Mouse (Mus musculus): ENCODE results near the gene Miip. TPM values are rescaled to one million over a fixed set of nuclear protein-coding genes. Genes with fewer than 3 reads are reported as not detected.

The Miip gene
- polyA plus RNA-seq, 1 experiment from 2014 or later, result 28.6 TPM

DNA sequence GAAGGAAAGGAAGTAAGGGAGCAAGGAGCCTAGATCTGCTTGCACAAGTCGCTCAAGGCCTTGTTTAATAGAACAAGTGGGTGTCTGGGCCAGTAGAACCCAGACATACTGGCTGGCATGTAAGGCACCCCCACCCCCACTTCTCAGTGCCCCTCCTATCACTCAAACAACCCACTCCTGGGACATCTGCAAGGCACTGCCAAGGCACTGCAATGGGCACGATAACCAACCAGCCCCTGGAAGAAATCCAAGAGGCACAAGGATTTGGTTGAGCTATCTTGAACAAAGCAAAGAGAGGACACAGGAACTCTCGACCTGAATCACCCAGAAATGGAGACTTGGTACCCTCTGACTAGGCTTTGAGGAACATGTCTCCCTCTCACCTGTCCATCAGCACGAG lies 19.6 kb upstream of the Miip start:
- ATAC-seq, result no peak
- Histone ChIP-seq H3K27me3 (replicated peaks; ENCODE audit: insufficient read depth, low read length) (no peaks in the 10 kb centered on the region), H3K9me3 (ENCODE audit: low read length) (no peaks in the 10 kb centered on the region), H3K4me2 (replicated peaks; ENCODE audit: low read depth, low read length) (no peak overlapping the region), H3K9ac (replicated peaks; ENCODE audit: low read depth) (no peak overlapping the region), H3K4me1 (ENCODE audit: insufficient read depth, low read depth, low read length) (no peaks in the 10 kb centered on the region), H3K4me3 (ENCODE audit: low read depth, low read length) (no peak overlapping the region), H3K27ac (ENCODE audit: low read length) (no peak overlapping the region), H3K36me3 (ENCODE audit: insufficient read depth, low read length) (peaks cover 36% of the 10 kb centered on the region)
- TF ChIP-seq EP300 (IDR thresholded peaks at IDR 0.05) (no peak), CTCF (IDR thresholded peaks at IDR 0.05) (no peak)
- no peak for DNase-seq (ENCODE audit: low spot score)
- WGBS, result 83% methylated on average over 4 of the region's 4 CpGs

GRCm38 (mm10) chr4:147887277-147887676 lies 18.7 kb upstream of the Miip start:
- Histone ChIP-seq H3K9me3 (ENCODE audit: low read length) (no peaks in the 10 kb centered on the region), H3K4me2 (replicated peaks; ENCODE audit: low read depth, low read length) (no peak overlapping the region), H3K27me3 (replicated peaks; ENCODE audit: insufficient read depth, low read length) (no peaks in the 10 kb centered on the region), H3K36me3 (ENCODE audit: insufficient read depth, low read length) (peaks cover 44% of the 10 kb centered on the region), H3K4me1 (ENCODE audit: insufficient read depth, low read depth, low read length) (no peaks in the 10 kb centered on the region), H3K4me3 (ENCODE audit: low read depth, low read length) (no peak overlapping the region), H3K27ac (ENCODE audit: low read length) (no peak overlapping the region), H3K9ac (replicated peaks; ENCODE audit: low read depth) (no peak overlapping the region)
- no peak for ATAC-seq
- WGBS, result 88% methylated on average over 7 of the region's 7 CpGs
- DNase-seq (ENCODE audit: low spot score), result no peak
- TF ChIP-seq EP300 (IDR thresholded peaks at IDR 0.05), result no peak
- no peak for TF ChIP-seq CTCF (IDR thresholded peaks at IDR 0.05)

DNA sequence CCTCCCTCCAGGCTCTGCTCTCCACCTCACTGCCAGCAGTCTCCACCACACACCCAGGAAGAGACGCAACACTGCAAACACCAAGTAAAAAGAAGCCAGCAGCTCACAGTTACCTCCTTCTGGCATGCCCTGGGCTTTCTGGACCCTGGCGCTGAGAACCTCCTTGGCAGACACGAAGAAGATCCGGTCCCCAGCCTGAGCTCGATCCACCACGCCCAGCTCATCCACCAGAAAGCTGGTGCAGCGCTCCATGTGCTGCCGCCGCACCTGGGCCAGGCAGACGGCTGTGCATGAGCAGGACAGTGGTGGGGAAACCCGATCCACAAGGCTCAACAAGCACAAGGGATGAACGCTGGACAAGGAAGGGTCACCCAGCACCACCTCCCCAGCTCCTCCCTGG lies 17.5 kb upstream of the Miip start:
- WGBS, result 95% methylated on average over 11 of the region's 12 CpGs
- ATAC-seq (no peak), DNase-seq (ENCODE audit: low spot score) (no peak)
- Histone ChIP-seq H3K27me3 (replicated peaks; ENCODE audit: insufficient read depth, low read length) (no peaks in the 10 kb centered on the region), H3K36me3 (ENCODE audit: insufficient read depth, low read length) (peaks cover 55% of the 10 kb centered on the region), H3K9me3 (ENCODE audit: low read length) (no peaks in the 10 kb centered on the region), H3K9ac (replicated peaks; ENCODE audit: low read depth) (no peak overlapping the region), H3K4me2 (replicated peaks; ENCODE audit: low read depth, low read length) (no peak overlapping the region), H3K27ac (ENCODE audit: low read length) (no peak overlapping the region), H3K4me3 (ENCODE audit: low read depth, low read length) (no peak overlapping the region), H3K4me1 (ENCODE audit: insufficient read depth, low read depth, low read length) (no peaks in the 10 kb centered on the region)
- TF ChIP-seq CTCF (IDR thresholded peaks at IDR 0.05) (no peak), EP300 (IDR thresholded peaks at IDR 0.05) (no peak)

DNA sequence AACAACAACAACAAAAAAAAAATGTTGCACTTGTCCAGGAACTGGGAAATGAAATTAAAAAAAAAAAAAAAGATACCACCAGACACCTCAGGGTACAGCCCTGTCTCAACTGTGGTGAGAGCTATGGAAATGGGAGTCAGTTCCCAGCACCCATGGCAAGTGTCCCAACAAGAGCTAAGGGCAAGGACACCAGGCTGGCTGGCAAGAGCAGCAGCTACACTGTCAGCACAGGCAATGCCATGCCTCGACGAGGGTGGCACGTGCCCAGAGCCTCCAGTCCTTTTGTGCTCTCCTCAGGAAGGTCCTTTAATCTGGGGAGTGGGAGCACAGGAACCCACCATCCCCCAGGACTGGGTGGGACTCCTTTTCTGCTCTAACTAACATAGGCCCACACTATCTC lies 15.5 kb upstream of the Miip start:
- Histone ChIP-seq H3K27ac (ENCODE audit: low read length) (no peak overlapping the region), H3K27me3 (replicated peaks; ENCODE audit: insufficient read depth, low read length) (no peaks in the 10 kb centered on the region), H3K9me3 (ENCODE audit: low read length) (no peaks in the 10 kb centered on the region), H3K36me3 (ENCODE audit: insufficient read depth, low read length) (peaks cover 51% of the 10 kb centered on the region), H3K4me2 (replicated peaks; ENCODE audit: low read depth, low read length) (no peak overlapping the region), H3K9ac (replicated peaks; ENCODE audit: low read depth) (no peak overlapping the region), H3K4me3 (ENCODE audit: low read depth, low read length) (no peak overlapping the region), H3K4me1 (ENCODE audit: insufficient read depth, low read depth, low read length) (no peaks in the 10 kb centered on the region)
- 87% methylated on average over 3 of the region's 3 CpGs for WGBS
- TF ChIP-seq EP300 (IDR thresholded peaks at IDR 0.05) (no peak), CTCF (IDR thresholded peaks at IDR 0.05) (no peak)
- ATAC-seq (no peak), DNase-seq (ENCODE audit: low spot score) (no peak)

GRCm38 (mm10) chr4:147883041-147883440 lies 14.4 kb upstream of the Miip start:
- ATAC-seq (no peak), DNase-seq (ENCODE audit: low spot score) (no peak)
- Histone ChIP-seq H3K4me1 (ENCODE audit: insufficient read depth, low read depth, low read length) (no peaks in the 10 kb centered on the region), H3K27me3 (replicated peaks; ENCODE audit: insufficient read depth, low read length) (no peaks in the 10 kb centered on the region), H3K9ac (replicated peaks; ENCODE audit: low read depth) (no peak overlapping the region), H3K36me3 (ENCODE audit: insufficient read depth, low read length) (peaks cover 50% of the 10 kb centered on the region), H3K27ac (ENCODE audit: low read length) (no peak overlapping the region), H3K4me3 (ENCODE audit: low read depth, low read length) (no peak overlapping the region), H3K9me3 (ENCODE audit: low read length) (no peaks in the 10 kb centered on the region), H3K4me2 (replicated peaks; ENCODE audit: low read depth, low read length) (no peak overlapping the region)
- WGBS, result 77% methylated on average over 6 of the region's 6 CpGs
- TF ChIP-seq CTCF (IDR thresholded peaks at IDR 0.05) (no peak), EP300 (IDR thresholded peaks at IDR 0.05) (no peak)

DNA sequence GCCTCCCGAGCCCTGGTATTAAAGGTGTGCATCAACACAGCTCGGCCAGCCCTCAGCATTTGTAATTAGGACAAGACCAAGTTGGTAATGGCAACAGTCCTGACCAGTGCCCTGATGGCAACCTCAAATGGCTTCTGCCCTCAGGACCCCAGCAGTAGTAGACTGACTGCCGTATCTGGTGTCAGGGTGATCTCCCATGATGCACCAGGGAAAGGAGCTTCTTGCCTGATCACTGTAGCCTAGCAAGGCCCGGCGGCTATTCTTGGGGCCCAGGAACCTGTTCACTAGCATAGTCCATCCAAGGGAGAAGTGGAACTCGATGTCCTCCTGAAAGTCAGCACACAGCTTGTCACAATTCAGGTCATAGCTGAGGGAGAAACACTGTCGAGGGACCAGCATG lies 13.2 kb upstream of the Miip start:
- peaks cover 48% of the 10 kb centered on the region for H3K36me3 ChIP-seq (ENCODE audit: insufficient read depth, low read length)
- H3K9ac ChIP-seq (replicated peaks; ENCODE audit: low read depth), result no peak overlapping the region
- no peaks in the 10 kb centered on the region for H3K4me1 ChIP-seq (ENCODE audit: insufficient read depth, low read depth, low read length)
- no peak overlapping the region for H3K4me2 ChIP-seq (replicated peaks; ENCODE audit: low read depth, low read length)
- DNase-seq (ENCODE audit: low spot score) (no peak), ATAC-seq (no peak)
- 91% methylated on average over 7 of the region's 7 CpGs for WGBS
- H3K27ac ChIP-seq (ENCODE audit: low read length), result no peak overlapping the region
- TF ChIP-seq EP300 (IDR thresholded peaks at IDR 0.05) (no peak), CTCF (IDR thresholded peaks at IDR 0.05) (no peak)
- no peak overlapping the region for H3K4me3 ChIP-seq (ENCODE audit: low read depth, low read length)
- no peaks in the 10 kb centered on the region for H3K9me3 ChIP-seq (ENCODE audit: low read length)
- H3K27me3 ChIP-seq (replicated peaks; ENCODE audit: insufficient read depth, low read length), result no peaks in the 10 kb centered on the region

DNA sequence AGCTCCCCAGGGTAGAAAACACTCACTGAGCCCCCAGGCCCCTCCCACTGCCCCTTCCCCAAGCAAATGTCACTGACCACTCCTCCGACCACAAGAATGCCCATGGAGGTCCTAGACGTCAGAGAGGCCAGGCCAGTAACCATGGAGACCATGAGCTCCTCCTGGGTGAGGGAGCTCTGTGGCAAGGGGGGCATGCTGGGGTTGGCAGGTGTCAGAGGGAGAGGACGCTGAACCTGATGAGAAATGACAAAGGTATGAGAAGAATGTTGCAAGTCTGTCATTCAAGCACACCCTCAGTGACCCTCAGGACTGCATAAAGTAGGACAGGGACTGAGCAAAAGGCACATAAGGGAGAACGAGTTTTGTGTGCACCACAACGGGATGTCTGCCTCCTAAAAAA lies 11.2 kb upstream of the Miip start:
- Histone ChIP-seq H3K9me3 (ENCODE audit: low read length) (no peaks in the 10 kb centered on the region), H3K4me2 (replicated peaks; ENCODE audit: low read depth, low read length) (no peak overlapping the region), H3K9ac (replicated peaks; ENCODE audit: low read depth) (no peak overlapping the region), H3K4me1 (ENCODE audit: insufficient read depth, low read depth, low read length) (no peaks in the 10 kb centered on the region), H3K36me3 (ENCODE audit: insufficient read depth, low read length) (peaks cover 49% of the 10 kb centered on the region), H3K27me3 (replicated peaks; ENCODE audit: insufficient read depth, low read length) (no peaks in the 10 kb centered on the region), H3K27ac (ENCODE audit: low read length) (no peak overlapping the region), H3K4me3 (ENCODE audit: low read depth, low read length) (no peak overlapping the region)
- ATAC-seq (peak; percentile 38; the same call in 1 of the 2 replicates), DNase-seq (ENCODE audit: low spot score) (no peak)
- WGBS, result 40% methylated on average over 5 of the region's 5 CpGs
- TF ChIP-seq CTCF (IDR thresholded peaks at IDR 0.05) (no peak), EP300 (IDR thresholded peaks at IDR 0.05) (no peak)

All from lung, postnatal 0 days (tissue).